Mouse (Mus musculus): Measurements from ENCODE around the gene Dync1li1. TPM values are rescaled to one million over a fixed set of nuclear protein-coding genes. Genes with fewer than 3 reads are reported as not detected.

Dync1li1 gene
- polyA plus RNA-seq, 1 experiment = 2.2 TPM

DNA sequence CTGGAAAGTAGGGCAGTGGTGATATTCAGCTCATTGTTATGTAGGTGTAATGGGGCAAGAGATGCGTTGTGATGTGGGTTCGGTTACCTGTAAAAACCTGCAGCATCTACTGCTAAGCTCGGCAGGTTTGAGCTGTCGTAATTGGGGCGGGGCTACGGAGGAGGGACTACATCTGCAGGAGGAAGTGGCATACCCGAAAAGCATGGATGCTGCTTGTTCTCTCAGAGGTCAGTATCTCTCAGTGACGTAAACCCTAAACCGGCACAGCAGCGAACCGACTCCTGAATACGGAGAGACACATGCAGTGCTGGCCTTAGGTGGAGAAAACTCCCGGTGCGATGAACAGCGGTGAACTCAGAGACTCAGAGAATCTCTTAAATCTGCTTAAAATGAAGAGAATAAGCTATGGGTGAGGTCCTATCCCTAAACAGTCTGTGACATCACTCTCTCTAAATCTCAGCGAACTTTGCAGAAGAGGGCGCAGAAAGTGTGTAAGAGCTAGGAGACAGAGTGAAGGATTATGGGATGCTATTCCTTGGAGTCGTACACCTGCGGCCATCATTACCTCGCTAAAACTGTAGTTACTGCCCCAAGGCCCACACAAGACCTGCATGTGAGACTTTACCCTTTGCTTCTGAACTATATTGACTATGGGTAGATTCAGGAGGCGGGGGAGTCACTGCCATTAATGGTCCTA is 37.5 kb upstream of the Dync1li1 start:
- Histone ChIP-seq H3K36me3 (ENCODE audit: control insufficient read depth) (no peaks in the 10 kb centered on the region), H3K27me3 (ENCODE audit: control insufficient read depth) (0 out of 2 replicates have a peak, but pooled peaks cover 2% of the 10 kb centered on the region), H3K4me3 (replicated peaks) (no peak overlapping the region), H3K9me3 (ENCODE audit: control insufficient read depth, low read length) (no peaks in the 10 kb centered on the region; the same call in 1 of the 2 replicates), H3K4me1 (ENCODE audit: control insufficient read depth) (no peaks in the 10 kb centered on the region)
- TF ChIP-seq TAL1 (IDR thresholded peaks at IDR 0.05; ENCODE audit: low read length) (no peak), GATA1 (IDR thresholded peaks at IDR 0.05; ENCODE audit: low read length) (no peak)

- Histone ChIP-seq H3K4me3 (replicated peaks) (no peak overlapping the region), H3K27me3 (ENCODE audit: control insufficient read depth) (no peaks in the 10 kb centered on the region), H3K36me3 (ENCODE audit: control insufficient read depth) (no peaks in the 10 kb centered on the region), H3K4me1 (ENCODE audit: control insufficient read depth) (no peaks in the 10 kb centered on the region), H3K9me3 (ENCODE audit: control insufficient read depth, low read length) (peaks cover 7% of the 10 kb centered on the region)
- no peak for TF ChIP-seq TAL1 (IDR thresholded peaks at IDR 0.05; ENCODE audit: low read length)
Observed at GRCm38 (mm10) chr9:114655356-114655755, 33.2 kb upstream of the Dync1li1 start.

DNA sequence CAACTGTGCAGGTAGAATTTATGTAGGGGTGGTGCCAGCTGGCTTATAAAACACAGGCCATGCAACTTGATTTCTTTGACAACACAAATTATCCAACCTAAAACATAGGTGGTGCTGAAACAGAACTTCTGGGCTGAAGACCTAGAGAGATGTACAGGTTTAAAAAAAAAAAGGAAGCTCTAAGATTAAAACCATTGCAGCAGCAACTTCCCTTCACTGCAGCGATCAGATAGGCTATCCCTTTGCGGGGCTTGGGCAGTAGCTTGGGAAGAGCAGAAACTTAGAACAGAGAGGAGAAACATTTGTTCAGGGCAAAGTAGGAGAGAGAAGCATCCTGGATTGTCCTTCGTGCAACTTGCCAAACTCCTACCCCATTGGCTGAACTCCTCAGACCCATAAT is 31.9 kb upstream of the Dync1li1 start:
- no peak for TF ChIP-seq TAL1 (IDR thresholded peaks at IDR 0.05; ENCODE audit: low read length)
- no peak for TF ChIP-seq GATA1 (IDR thresholded peaks at IDR 0.05; ENCODE audit: low read length)
- Histone ChIP-seq H3K9me3 (ENCODE audit: control insufficient read depth, low read length) (peaks cover 7% of the 10 kb centered on the region), H3K27me3 (ENCODE audit: control insufficient read depth) (no peaks in the 10 kb centered on the region), H3K4me1 (ENCODE audit: control insufficient read depth) (no peaks in the 10 kb centered on the region), H3K36me3 (ENCODE audit: control insufficient read depth) (no peaks in the 10 kb centered on the region), H3K4me3 (replicated peaks) (no peak overlapping the region)

GRCm38 (mm10) chr9:114660506-114660905 is 28.1 kb upstream of the Dync1li1 start:
- H3K9me3 ChIP-seq (ENCODE audit: control insufficient read depth, low read length) = peaks cover 7% of the 10 kb centered on the region
- no peaks in the 10 kb centered on the region for H3K4me1 ChIP-seq (ENCODE audit: control insufficient read depth)

DNA sequence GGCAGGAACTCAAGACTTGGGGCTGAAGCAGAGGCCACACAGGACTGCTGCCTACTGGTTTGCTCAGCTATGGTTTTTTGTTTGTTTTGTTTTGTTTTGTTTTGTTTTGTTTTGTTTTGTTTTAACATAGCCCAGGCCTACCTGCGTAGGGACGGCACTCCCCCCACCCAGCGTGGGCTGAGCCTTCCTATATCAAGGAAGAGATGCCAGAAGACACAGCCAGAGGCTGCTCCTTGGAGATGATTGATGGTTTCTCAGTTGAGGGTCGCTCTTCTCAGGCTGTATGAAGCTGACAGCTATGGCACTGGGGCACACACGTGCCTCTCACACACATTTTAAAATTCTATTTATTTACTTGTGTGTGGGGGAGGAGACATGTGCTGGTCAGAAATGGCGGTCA is 27.6 kb upstream of the Dync1li1 start:
- TF ChIP-seq GATA1 (IDR thresholded peaks at IDR 0.05; ENCODE audit: low read length) (no peak), TAL1 (IDR thresholded peaks at IDR 0.05; ENCODE audit: low read length) (no peak)
- Histone ChIP-seq H3K9me3 (ENCODE audit: control insufficient read depth, low read length) (peaks cover 7% of the 10 kb centered on the region), H3K27me3 (ENCODE audit: control insufficient read depth) (peaks cover 3% of the 10 kb centered on the region; the same call in 1 of the 2 replicates), H3K4me3 (replicated peaks) (no peak overlapping the region), H3K36me3 (ENCODE audit: control insufficient read depth) (no peaks in the 10 kb centered on the region), H3K4me1 (ENCODE audit: control insufficient read depth) (no peaks in the 10 kb centered on the region)

More at GRCm38 (mm10) chr9:114660506-114660905, 28.1 kb upstream of the Dync1li1 start:
- H3K27me3 ChIP-seq (ENCODE audit: control insufficient read depth) = peaks cover 3% of the 10 kb centered on the region; the same call in 1 of the 2 replicates
- H3K4me3 ChIP-seq (replicated peaks) = no peak overlapping the region
- no peaks in the 10 kb centered on the region for H3K36me3 ChIP-seq (ENCODE audit: control insufficient read depth)
- TF ChIP-seq GATA1 (IDR thresholded peaks at IDR 0.05; ENCODE audit: low read length) = no peak
- no peak for TF ChIP-seq TAL1 (IDR thresholded peaks at IDR 0.05; ENCODE audit: low read length)

GRCm38 (mm10) chr9:114661991-114662390 is 26.6 kb upstream of the Dync1li1 start:
- H3K9me3 ChIP-seq (ENCODE audit: control insufficient read depth, low read length) = peaks cover 7% of the 10 kb centered on the region
- peaks cover 3% of the 10 kb centered on the region; the same call in 1 of the 2 replicates for H3K27me3 ChIP-seq (ENCODE audit: control insufficient read depth)
- no peak overlapping the region for H3K4me3 ChIP-seq (replicated peaks)
- TF ChIP-seq GATA1 (IDR thresholded peaks at IDR 0.05; ENCODE audit: low read length) (no peak), TAL1 (IDR thresholded peaks at IDR 0.05; ENCODE audit: low read length) (no peak)
- H3K36me3 ChIP-seq (ENCODE audit: control insufficient read depth) = no peaks in the 10 kb centered on the region
- no peaks in the 10 kb centered on the region for H3K4me1 ChIP-seq (ENCODE audit: control insufficient read depth)

GRCm38 (mm10) chr9:114663782-114664181 is 24.8 kb upstream of the Dync1li1 start:
- H3K27me3 ChIP-seq (ENCODE audit: control insufficient read depth) = peaks cover 3% of the 10 kb centered on the region; the same call in 1 of the 2 replicates
- TF ChIP-seq GATA1 (IDR thresholded peaks at IDR 0.05; ENCODE audit: low read length) = no peak
- no peak for TF ChIP-seq TAL1 (IDR thresholded peaks at IDR 0.05; ENCODE audit: low read length)
- no peaks in the 10 kb centered on the region for H3K36me3 ChIP-seq (ENCODE audit: control insufficient read depth)
- no peaks in the 10 kb centered on the region for H3K4me1 ChIP-seq (ENCODE audit: control insufficient read depth)
- no peak overlapping the region for H3K4me3 ChIP-seq (replicated peaks)
- peaks cover 7% of the 10 kb centered on the region for H3K9me3 ChIP-seq (ENCODE audit: control insufficient read depth, low read length)

- no peak overlapping the region for H3K4me3 ChIP-seq (replicated peaks)
- peaks cover 6% of the 10 kb centered on the region for H3K27me3 ChIP-seq (ENCODE audit: control insufficient read depth)
- no peaks in the 10 kb centered on the region for H3K9me3 ChIP-seq (ENCODE audit: control insufficient read depth, low read length)
- no peak for TF ChIP-seq GATA1 (IDR thresholded peaks at IDR 0.05; ENCODE audit: low read length)
- no peak for TF ChIP-seq TAL1 (IDR thresholded peaks at IDR 0.05; ENCODE audit: low read length)
- H3K36me3 ChIP-seq (ENCODE audit: control insufficient read depth) = no peaks in the 10 kb centered on the region
- no peaks in the 10 kb centered on the region for H3K4me1 ChIP-seq (ENCODE audit: control insufficient read depth)
Observed at GRCm38 (mm10) chr9:114666858-114667257, 21.7 kb upstream of the Dync1li1 start.

GRCm38 (mm10) chr9:114668047-114668446 is 20.5 kb upstream of the Dync1li1 start:
- no peaks in the 10 kb centered on the region for H3K4me1 ChIP-seq (ENCODE audit: control insufficient read depth)
- H3K27me3 ChIP-seq (ENCODE audit: control insufficient read depth) = peaks cover 16% of the 10 kb centered on the region
- TF ChIP-seq GATA1 (IDR thresholded peaks at IDR 0.05; ENCODE audit: low read length) = no peak
- TF ChIP-seq TAL1 (IDR thresholded peaks at IDR 0.05; ENCODE audit: low read length) = no peak

More at GRCm38 (mm10) chr9:114668047-114668446, 20.5 kb upstream of the Dync1li1 start:
- Histone ChIP-seq H3K36me3 (ENCODE audit: control insufficient read depth) (no peaks in the 10 kb centered on the region), H3K9me3 (ENCODE audit: control insufficient read depth, low read length) (no peaks in the 10 kb centered on the region), H3K4me3 (replicated peaks) (no peak overlapping the region)

Measured in erythroblast, embryonic 14.5 days (primary cell).